Mouse (Mus musculus) urinary bladder, adult 18-20 months (tissue): ENCODE results near the gene Mast4.

ENCODE experiments used
- DNase-seq, 2 experiments: peaks; one replicate each; pipeline ENCODE4 v3.0.0; 2022; ENCODE audit warnings: low spot score in 2 of 2, mixed read lengths in 2 of 2

The Mast4 gene

DNA sequence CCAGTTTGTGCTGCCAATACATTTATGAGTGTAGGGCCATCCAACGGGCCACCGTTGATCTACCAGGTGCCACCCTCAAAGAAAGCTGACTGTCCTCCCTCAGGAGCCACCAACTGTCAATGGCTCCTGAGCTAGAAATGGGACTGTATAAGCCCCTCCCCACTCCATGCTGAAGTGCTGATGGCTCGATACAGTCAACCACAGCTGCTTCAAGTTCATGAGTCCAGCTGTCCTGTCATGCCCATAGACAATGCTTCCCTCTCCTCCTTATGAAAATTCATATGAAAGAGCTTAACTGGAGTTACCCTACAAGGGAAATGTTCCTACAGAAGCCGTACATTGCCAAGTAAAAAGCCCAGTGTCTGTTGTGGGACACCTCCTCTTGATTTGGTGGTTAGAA is 93.2 kb downstream of the Mast4 start:
- DNase-seq: no peak

DNA sequence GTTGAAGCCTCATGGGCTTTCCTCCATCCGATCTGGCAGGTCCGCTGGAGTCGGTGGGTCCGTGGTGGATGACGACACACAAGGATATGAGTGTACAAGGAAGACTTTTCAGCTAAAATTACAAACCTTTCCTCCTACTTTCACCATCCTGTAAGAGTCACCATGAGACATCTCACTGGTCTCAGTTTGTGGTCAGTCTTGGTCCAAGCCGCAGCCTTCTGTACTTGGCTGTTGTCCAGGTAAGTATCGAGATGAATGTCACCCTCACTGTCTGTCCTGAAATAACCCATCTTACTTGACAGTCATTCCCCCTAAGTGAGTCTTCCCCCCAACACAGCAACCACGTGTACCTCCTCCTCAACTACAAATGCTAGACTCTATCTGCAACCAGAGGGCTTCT is 94.6 kb downstream of the Mast4 start:
- DNase-seq: no peak

DNA sequence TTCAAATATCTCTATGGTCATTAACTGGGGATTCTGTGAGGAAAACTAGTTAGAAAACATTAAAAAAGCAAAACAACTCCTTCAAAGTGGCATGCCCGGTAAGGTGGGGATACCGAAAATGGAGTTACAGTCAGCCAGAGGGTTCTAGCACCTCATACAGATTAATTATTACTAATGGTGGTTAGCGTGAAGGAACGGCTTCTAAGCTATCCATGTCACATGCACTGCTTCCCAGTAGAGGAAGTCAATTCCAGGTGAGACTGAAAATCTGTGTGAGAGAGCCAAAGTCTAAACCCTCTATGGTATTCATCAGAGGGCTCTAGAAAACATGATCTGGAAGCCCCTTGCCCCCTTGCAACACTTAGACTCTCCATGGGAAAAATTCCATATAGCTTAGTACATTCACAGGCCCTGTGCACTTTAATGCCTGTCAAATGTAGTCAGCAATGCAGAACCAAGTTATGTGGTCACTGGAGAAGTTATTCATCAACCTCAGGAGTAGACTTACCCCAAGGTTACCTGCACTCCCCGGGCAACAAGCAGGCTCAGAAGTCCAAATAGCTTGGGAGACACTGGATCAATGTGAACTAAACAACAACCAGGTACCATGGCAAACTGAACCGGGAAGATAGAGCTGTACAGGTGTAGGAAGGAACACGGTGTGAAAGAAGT is 96.1 kb downstream of the Mast4 start:
- no peak for DNase-seq

DNA sequence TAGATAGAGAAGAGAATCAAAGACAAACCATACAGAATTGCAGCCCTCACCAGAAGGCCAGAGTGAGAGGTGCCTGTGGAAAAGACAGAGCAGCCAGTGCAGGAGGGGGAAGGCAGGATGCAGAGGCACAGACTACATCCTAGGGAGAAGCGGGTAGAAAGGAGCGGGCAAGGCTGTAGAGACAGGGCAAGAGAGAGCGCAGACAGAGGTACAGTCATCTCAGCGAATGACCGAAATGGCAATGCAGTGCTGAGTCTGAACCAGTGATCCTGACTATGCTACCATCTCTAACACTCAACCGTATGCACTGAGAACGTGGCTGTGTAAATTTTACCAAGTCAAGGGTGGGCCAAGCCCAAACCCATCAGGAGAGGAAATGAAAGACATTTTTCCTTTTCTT is 102.1 kb downstream of the Mast4 start:
- DNase-seq: no peak

DNA sequence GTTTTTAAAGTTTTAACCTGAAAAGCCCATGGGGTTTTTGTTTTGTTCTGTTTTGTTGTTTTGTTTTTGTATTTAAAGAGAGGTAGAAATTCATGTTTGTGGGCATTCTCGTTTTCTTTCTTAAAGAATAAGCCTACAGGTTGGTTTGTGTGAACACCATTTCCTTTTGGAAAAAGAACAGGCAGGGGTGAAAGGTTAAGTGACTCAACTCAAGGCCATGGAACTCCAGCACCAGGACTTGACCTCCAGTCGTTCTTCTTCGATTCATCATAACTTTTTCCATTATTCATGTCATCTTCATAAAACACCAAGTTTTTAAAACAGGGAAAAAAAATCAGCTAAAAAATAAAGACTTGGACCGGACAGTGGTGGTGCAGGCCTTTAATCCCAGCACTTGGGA is 105.2 kb downstream of the Mast4 start:
- no peak for DNase-seq

DNA sequence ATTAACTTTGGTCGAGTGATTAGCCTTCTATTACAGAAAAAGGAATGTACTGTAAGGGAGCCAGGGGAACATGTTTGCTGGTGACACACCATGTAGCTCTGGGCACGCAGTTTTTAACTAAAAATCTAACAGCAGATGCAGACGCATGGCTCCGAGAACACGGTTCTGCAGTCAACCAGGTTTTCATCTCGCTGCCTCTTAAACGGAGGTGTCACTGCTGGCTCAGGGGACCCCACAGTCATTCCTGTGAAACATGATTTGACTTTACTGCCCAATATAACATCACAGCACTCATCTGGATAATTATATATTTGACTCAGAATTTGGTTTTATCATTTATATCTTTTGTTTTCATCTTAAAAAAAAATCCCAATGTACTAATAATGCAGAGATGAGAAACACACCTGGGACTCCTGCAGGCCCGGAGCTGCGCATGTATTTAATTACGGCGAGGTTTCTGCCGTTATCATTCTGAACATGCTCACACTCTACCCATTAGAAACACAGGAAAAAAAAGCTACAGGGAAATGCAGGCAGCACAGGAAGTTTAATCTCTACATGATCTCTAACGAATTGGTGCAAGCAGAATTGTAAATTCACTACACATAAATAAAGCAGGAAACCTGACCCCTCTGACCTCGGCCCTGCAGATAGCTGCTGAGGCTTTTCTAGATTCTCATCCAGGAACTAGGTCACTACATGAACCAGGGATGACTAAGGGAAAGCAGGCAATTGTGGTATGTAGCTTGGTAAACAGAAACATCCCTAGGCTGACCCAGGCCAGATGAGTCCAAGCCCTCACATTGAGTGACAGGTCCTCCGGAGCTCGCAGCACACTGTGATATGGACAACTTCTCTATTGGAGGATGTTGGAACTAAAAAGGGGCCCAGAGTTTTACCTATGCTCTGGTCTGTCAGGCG is 108.1 kb downstream of the Mast4 start:
- no peak for DNase-seq

DNA sequence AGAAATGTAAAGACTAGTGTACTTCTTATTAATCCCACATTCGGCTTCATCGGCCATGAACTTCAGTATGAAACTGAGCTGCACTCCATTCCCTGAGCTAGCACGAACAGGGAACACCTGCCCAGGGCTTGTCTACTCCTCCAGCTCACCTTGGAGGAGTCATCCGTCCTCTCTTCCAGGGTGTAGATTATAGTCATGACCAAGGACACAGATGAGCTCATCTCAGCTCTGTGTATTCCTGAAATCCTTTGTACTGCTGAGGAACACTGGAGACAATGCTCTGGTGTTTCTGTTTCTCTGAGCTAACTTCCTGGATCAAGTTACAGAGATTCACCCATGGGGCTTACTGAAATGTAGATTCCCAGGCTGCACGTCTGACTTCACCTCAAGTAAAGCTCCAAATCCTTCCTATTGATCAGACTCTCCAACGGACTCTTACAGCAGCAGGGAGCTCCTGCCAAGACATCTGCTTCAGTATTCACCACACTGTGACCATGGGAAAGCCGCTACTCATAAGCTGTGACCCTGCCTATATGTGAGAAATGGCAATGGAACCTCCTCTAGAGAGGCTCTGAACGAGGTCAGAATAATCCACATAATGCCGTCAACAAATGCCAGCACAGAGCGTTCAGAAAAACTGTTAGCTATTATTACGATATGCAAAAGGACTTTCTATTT is 108.9 kb downstream of the Mast4 start:
- DNase-seq: no peak

DNA sequence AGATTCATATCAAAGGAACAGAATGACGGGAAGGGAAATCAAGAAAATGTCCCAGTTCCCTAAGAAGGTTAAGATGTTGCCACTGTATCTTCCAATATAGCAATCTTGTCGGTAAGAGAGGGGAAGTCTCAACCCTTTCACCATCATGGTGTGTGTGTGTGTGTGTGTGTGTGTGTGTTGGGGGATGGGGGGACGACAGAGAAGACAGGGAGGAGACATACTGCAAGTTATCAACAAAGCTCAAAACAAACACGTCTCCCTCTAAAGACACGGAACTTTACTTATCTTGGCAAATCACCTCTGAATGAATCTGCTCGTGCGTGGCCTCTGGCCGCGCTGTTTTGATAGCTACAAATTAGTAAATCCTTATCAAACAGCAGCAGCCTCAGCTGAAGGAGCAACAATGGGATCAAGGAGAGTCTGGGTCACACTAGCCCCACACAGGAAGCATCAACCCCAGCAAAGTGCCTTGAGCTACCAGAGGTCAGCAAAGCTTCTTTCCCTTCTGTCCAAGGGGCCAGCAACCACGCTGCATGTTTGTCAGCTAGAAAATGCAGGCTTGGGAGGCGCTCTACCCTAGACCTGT is 113.7 kb downstream of the Mast4 start:
- no peak for DNase-seq

DNA sequence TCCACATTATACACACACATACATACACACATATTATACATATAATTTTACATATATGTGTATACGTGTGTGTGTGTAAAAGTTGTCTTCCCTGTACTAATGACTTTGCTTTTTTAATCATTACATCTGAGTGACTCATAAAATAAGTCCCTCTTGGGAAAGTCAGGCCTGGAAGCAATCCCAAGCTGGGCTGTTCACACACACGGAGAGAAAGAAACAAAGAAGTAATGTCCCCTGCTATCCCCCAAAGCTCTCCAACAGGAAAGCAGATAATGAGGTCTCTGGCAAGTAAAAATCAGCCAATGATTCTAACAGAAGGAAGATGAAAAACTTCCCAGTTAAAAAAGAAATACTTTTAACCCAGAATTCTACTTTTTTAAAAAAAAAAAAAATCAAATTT is 114.3 kb downstream of the Mast4 start:
- no peak for DNase-seq

DNA sequence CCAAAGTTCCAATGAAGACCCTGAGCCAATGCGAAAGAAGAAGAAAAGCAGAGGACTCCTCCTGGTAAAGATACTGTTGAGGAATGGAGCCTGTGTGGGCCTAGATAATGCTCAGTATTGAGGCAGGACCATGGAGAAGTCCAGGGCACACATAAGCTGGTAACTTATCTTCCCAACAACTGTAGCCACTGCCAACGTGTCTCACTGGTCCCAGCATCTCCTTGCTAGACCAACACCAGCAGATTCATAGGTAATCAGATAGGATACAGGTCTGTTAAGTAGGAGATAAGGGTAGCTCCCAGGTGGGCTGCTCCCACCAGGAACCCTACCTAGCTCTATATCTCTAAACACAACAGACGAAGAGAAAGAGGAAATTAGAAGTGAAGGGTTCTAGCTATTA is 116.8 kb downstream of the Mast4 start:
- no peak for DNase-seq

DNA sequence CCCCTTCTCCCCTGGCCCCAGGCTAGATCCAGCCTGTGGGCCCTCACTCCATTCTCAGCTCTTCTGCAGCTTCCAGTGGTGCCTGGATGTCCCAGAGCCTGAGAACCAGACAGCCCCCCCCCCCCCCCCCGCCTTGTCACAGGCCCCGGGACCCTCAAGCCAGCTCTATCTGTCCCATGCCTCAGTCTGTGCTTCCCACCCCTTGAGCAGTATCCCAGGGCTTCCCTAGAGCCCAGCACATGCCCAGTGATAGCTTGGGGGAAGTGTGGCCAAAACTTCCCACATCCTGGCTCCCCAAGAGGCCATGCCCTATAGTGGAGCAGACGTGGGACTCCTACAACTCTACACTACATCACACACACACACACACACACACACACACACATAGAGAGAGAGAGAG is 119.8 kb downstream of the Mast4 start:
- no peak for DNase-seq

DNA sequence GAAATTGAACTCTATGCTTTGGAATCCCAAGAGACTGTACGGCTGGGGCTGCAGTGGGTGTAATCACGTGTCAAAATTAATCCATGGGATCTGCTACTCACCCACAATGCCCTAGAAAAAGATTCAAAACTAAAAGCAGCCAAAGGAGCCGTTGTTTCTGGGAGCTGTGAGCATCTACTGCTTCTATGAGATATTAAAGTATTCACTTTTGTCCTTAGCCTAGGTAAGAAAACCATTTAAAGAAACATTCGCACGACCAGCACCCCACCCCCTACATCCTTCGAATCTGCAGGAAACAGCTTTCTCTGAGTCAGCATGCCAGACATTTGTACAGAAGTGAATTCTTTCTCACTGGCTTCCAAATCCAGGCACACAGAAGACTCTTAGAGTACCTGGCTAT is 122.3 kb downstream of the Mast4 start:
- DNase-seq: no peak

DNA sequence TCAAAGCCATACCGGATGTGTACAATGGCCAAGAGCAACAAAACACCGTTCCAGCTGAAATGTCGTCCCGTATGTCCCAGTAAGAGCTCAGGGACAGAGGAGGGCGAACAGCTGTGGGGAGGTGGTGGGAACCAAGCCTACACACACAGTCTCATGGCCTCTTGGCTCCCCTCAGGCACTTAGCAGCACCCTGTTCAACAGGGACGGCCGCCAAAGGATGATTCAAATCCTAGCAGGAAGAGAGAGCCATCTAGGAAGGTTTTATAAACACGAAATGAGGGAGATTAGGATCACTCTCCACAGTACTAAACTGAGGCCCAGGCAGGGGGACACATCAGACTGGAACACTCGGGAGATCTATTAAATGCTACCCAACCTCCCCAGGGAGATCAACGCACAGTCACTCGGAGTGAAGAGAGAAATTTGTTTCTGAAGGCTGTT is 122.8 kb downstream of the Mast4 start:
- DNase-seq: peak; percentile 9 to 63

DNA sequence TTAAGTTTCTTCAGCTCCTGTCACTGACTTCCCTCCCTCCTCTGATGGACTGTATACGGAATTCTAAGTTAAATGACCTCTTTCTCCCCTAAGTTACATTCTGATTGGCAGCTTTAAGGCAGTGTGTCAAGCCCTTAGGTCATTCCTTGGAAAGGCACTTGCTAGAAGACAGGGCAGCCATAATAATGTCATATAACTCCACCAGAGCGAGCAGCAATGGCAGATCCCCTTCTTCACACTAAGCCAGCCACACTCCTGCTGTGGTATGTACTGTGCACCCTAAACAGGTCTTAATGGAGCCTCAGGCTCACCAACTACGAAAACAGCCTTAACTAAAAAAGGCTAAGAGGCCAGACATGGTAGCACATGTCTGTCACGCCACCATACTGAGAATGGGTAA is 123.6 kb downstream of the Mast4 start:
- no peak for DNase-seq

DNA sequence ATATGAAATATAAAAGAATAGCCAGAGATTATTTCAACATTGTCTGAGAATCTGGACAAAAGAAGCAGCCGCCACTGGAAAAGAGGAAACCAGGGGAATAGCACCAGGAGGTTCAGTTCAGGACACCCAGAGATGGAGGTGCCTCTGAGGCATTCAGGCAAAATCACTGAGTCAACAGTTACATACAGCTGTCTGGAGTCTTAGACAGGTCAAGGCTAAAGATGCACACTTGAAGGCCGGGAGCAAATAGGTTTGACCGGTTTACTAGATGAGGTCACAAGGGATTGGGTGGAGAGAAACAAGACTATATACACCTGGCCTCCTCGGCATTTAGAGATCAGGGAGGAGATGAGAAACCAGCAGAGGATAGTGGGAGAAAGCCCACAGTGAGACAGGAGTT is 127.1 kb downstream of the Mast4 start:
- no peak for DNase-seq

DNA sequence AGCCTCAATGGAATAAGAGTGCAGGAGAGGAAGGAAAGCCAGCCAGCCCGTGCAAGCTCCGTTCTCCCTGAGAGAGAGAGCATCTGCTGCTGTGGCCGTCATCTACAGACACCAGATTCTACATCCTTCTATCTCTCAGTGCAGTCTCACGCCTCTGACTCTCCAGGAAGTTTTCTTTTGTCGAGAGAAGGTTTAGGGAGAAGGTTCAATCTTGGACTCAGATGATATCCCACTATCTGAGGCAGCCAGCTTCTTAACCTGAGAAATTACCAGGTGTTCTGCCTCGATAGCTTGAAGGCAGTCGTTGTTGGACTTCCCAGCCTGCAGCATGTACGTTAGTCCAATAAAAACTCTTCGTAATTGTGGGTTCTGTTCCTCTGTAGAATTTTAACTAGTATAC is 127.7 kb downstream of the Mast4 start:
- no peak for DNase-seq

DNA sequence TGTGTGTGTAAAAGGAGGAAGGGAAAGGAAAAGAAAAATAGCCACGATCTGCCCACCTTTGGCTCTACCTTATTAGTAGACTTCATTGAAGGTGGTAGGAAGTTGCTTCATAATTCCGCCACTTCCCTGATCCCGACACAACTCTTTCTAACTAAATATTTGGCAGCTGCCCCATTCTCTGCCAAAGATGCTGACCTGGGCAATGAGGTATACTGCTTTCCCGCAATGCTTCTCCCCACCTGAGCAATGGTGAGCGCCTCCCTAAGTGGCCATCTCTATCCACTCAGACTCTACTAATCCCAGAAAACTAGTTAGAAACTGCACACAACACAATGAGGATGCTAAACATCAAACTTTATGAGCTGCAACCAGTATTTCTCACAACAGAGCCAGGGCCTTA is 129.1 kb downstream of the Mast4 start:
- no peak for DNase-seq

DNA sequence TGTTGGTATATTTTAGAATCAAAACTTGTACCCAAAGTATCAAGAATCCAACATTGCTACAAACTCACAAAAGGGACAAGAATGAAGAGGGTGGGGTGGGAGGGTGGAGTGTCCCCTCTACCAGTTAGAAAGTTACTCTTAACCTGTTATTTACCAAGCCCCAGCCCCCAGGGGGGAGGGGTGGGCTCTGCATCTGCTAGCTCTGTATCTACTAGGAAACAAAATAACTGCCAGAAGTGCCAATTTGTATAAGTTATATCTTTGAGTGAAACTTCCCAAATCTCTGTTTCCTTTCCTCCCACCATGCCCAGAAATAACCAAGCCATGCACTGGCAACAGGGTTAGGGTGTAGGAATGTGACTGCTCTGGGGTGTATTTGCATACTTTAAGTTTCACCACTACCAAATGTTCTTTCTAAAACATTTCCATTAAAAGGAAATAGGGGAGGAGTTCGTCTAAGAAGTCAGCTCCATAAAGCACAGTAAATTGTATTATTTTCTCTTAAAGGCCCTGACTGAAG is 130.9 kb downstream of the Mast4 start:
- no peak for DNase-seq

DNA sequence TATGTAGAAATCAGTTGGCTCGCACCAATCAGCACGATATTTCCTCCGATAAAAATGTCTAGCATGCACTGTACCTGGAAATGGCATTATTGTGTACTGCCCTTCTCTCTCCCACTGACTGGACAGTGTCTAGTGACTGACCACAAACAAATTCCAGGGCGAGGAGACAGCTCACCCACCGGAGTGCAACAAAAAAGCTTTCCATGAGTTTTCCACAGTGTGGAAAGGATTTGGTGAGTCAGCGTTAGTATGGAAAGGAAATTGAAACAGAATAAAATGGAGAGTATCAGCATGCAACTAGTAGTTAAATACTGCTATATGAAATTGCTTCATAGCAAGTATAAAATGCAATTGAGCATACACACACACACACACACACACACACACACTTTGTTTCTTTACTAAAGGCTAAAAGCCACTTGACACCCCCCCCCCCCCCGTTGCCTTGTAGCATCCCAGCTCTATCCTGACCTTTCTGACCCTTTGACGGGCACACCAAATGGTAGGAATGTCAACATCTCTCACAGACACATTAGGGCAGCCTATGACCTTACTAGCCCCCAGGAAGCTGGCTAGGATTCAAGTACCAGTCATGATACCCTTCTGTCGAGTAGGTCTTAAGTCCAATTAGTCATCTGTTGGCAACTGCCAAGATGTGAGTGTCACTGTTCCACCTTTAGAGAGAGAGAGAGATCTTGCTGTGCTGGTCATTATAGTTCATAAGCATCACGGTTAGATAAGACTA is 133.1 kb downstream of the Mast4 start:
- DNase-seq: no peak

DNA sequence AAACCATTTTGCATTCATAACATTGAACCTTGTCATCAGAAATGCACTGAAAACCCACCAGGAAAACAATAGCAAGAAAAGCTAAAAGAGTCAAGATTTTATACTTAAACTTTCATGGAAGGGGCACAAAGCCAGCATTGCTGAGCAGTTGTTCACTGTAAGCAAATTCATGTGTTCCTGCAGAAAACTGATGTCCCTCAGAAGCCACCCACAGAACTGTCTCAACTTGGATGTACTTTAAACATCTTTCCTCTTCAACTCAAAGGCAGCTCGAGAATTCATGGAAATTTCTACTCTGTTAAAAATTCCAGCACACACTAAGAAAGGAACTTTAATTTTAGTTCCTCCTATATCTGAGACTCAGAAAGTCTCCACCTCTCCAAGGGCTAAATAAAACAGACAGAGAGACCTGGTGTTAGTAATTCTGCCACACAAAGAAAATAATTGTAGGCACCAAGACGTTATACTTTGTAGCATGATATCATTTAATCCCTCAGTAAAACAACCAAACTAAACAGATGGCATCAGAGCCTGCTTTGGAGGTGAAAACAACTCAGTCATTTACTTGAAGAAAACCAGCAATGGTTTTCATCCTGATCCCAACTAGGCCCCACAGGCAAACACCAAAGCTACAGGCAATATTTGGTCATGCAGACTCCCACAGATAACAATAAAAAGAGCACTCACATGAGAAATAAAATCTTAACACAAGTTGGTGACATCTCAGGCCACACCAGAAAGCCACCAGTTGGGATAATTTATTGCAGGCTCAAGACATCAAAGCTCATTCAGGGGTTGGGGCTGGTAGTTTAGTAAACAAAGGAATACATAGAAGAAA is 134.3 kb downstream of the Mast4 start:
- no peak for DNase-seq
